Mouse (Mus musculus): Measurements from ENCODE around the gene Rabgef1. TPM values are rescaled to one million over a fixed set of nuclear protein-coding genes. Genes with fewer than 3 reads are reported as not detected.

The Rabgef1 gene
- total RNA-seq (2021): 10 to 100 TPM; 59.2 to 66.9 TPM
- long read RNA-seq, experiment 1, transcript Rabgef1-203 (9 exons, 2,690 nt): major isoform, 27 of 57 reads
- long read RNA-seq, experiment 1, partial matches to known transcripts: 0 of 57 reads
- long read RNA-seq, experiment 1, other reads (novel, unspliced or antisense): 29 of 57 reads
- long read RNA-seq, experiment 2, transcript Rabgef1-203 (9 exons, 2,690 nt): major isoform, 24 of 46 reads
- long read RNA-seq, experiment 2, partial matches to known transcripts: 2 of 46 reads
- long read RNA-seq, experiment 2, other reads (novel, unspliced or antisense): 18 of 46 reads

GRCm38 (mm10) chr5:130171423-130171954 lies at the start of gene Rabgef1:
Gene Rabgef1 (plus strand): TSS chr5:130171798.
- peak; percentile 92 to 96 for DNase-seq (ENCODE audit: extremely low spot score in 1 of 2, low spot score in 2 of 2)
- intact Hi-C loops (cut with DNase I): no loop called here
- no peak for TF ChIP-seq CTCF (IDR thresholded peaks at IDR 0.05)
- Histone ChIP-seq H3K27ac (peak within 1 kb of the TSS; percentile 97), H3K4me3 (peak within 1 kb of the TSS; percentile 97)

- no peak overlapping the region for H3K4me3 ChIP-seq
- intact Hi-C loops (cut with DNase I): no loop called here
- no peak overlapping the region for H3K27ac ChIP-seq
- no peak for TF ChIP-seq CTCF (IDR thresholded peaks at IDR 0.05)
- no peak for DNase-seq (ENCODE audit: extremely low spot score in 1 of 2, low spot score in 2 of 2)
These were observed 49.2 kb upstream of the Rabgef1 start for GRCm38 (mm10) chr5:130122355-130122754.

GRCm38 (mm10) chr5:130124271-130124670 lies 47.3 kb upstream of the Rabgef1 start:
- intact Hi-C loops (cut with DNase I): no loop called here

GRCm38 (mm10) chr5:130128686-130129523 lies 42.7 kb upstream of the Rabgef1 start:
- no peak overlapping the region for H3K4me3 ChIP-seq
- no peak for DNase-seq (ENCODE audit: extremely low spot score in 1 of 2, low spot score in 2 of 2)
- TF ChIP-seq CTCF (IDR thresholded peaks at IDR 0.05): no peak; the same call in 1 of the 2 replicates
- peak overlapping the region; percentile 75 for H3K27ac ChIP-seq
- intact Hi-C loops (cut with DNase I): no loop called here

More at GRCm38 (mm10) chr5:130124271-130124670, 47.3 kb upstream of the Rabgef1 start:
- Histone ChIP-seq H3K27ac (no peak overlapping the region), H3K4me3 (no peak overlapping the region)
- no peak for TF ChIP-seq CTCF (IDR thresholded peaks at IDR 0.05)
- DNase-seq (ENCODE audit: extremely low spot score in 1 of 2, low spot score in 2 of 2): no peak

GRCm38 (mm10) chr5:130129524-130129793 lies 42.1 kb upstream of the Rabgef1 start:
- no peak for TF ChIP-seq CTCF (IDR thresholded peaks at IDR 0.05)
- Histone ChIP-seq H3K4me3 (no peak overlapping the region), H3K27ac (peak overlapping the region; percentile 75)
- DNase-seq (ENCODE audit: extremely low spot score in 1 of 2, low spot score in 2 of 2): no peak
- intact Hi-C loops (cut with DNase I): no loop called here

- intact Hi-C loops (cut with DNase I): loop anchor here (10.0 kb wide), 1 partner anchor 52 kb away; no protein-coding TSS in a partner anchor
- Histone ChIP-seq H3K4me3 (no peak overlapping the region), H3K27ac (no peak overlapping the region)
- TF ChIP-seq CTCF (IDR thresholded peaks at IDR 0.05): no peak
- no peak for DNase-seq (ENCODE audit: extremely low spot score in 1 of 2, low spot score in 2 of 2)
These were observed 35.0 kb upstream of the Rabgef1 start for GRCm38 (mm10) chr5:130136597-130136996.

GRCm38 (mm10) chr5:130139393-130139792 lies 32.2 kb upstream of the Rabgef1 start:
- H3K4me3 ChIP-seq: no peak overlapping the region
- H3K27ac ChIP-seq: no peak overlapping the region
- peak; percentile 72 to 80 for DNase-seq (ENCODE audit: extremely low spot score in 1 of 2, low spot score in 2 of 2)
- intact Hi-C loops (cut with DNase I): loop anchor here (1.0 to 10.0 kb wide), 2 partner anchors 55 to 95 kb away; no protein-coding TSS in a partner anchor
- peak; percentile 89 for TF ChIP-seq CTCF (IDR thresholded peaks at IDR 0.05)

- no peak overlapping the region for H3K27ac ChIP-seq
- intact Hi-C loops (cut with DNase I): loop anchor here (5.0 kb wide), 1 partner anchor 114 kb away; the partner anchor contains the start of genes Asl and Crcp
- no peak for TF ChIP-seq CTCF (IDR thresholded peaks at IDR 0.05)
- no peak for DNase-seq (ENCODE audit: extremely low spot score in 1 of 2, low spot score in 2 of 2)
- H3K4me3 ChIP-seq: no peak overlapping the region
These were observed 30.5 kb upstream of the Rabgef1 start for GRCm38 (mm10) chr5:130141138-130141537.

GRCm38 (mm10) chr5:130142041-130142440 lies 29.6 kb upstream of the Rabgef1 start:
- no peak overlapping the region for H3K4me3 ChIP-seq
- intact Hi-C loops (cut with DNase I): loop anchor here (5.0 kb wide), 1 partner anchor 115 kb away; the partner anchor contains the start of genes Asl and Crcp
- no peak overlapping the region for H3K27ac ChIP-seq
- DNase-seq (ENCODE audit: extremely low spot score in 1 of 2, low spot score in 2 of 2): no peak
- TF ChIP-seq CTCF (IDR thresholded peaks at IDR 0.05): no peak

- DNase-seq (ENCODE audit: extremely low spot score in 1 of 2, low spot score in 2 of 2): no peak
- intact Hi-C loops (cut with DNase I): loop anchor here (5.0 kb wide), 1 partner anchor 116 kb away; the partner anchor contains the start of genes Asl and Crcp
- TF ChIP-seq CTCF (IDR thresholded peaks at IDR 0.05): no peak
- Histone ChIP-seq H3K27ac (no peak overlapping the region), H3K4me3 (no peak overlapping the region)
These were observed 28.5 kb upstream of the Rabgef1 start for GRCm38 (mm10) chr5:130143101-130143500.

GRCm38 (mm10) chr5:130143977-130144333 lies 27.6 kb upstream of the Rabgef1 start:
- DNase-seq (ENCODE audit: extremely low spot score in 1 of 2, low spot score in 2 of 2): peak; percentile 66 to 73
- Histone ChIP-seq H3K27ac (peak overlapping the region; percentile 87), H3K4me3 (peak overlapping the region; percentile 95)
- TF ChIP-seq CTCF (IDR thresholded peaks at IDR 0.05): no peak
- intact Hi-C loops (cut with DNase I): loop anchor here (5.0 kb wide), 1 partner anchor 117 kb away; the partner anchor contains the start of genes Asl and Crcp

Data from left cerebral cortex, adult 2 months (tissue).